Mouse (Mus musculus): Measurements from ENCODE around the gene Stard10. TPM values are rescaled to one million over a fixed set of nuclear protein-coding genes. Genes with fewer than 3 reads are reported as not detected.

Stard10 gene
- polyA plus RNA-seq (2014; fragmentation: Nextera tagmentation; extraction: Ambion mirVana): 7.0 and 8.0 TPM in 2 replicates

DNA sequence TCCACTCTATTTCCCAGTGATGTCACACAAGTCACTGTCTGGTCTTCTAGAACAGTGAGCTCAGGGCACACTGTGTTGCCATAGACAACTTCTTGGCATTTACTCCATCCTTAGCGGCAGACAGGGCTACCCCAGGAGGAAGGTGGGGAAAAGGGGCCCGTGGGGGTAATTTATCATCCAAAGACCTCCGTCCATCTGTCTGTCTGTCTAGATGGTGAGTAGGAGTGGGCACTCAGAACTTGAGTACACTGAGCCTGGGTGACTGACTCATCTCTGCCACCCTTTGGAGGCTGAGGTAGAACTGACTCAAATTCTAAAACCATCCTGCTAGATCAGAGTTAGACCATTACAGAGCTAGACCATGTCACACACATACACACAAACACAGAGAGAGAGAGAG lies at the start of gene Stard10:
Gene Stard10 (plus strand): TSS at position 73 of the 400 bp plus-strand sequence.
- no peak for ATAC-seq (ENCODE audit: insufficient read depth, low FRiP score, low TSS enrichment)
- Histone ChIP-seq H3K4me3 (ENCODE audit: low read depth, low read length) (no peak within 1 kb of the TSS), H3K9me3 (ENCODE audit: control insufficient read depth, low read length) (no peaks in the 10 kb centered on the region), H3K9ac (ENCODE audit: low read length) (no peak within 1 kb of the TSS), H3K27ac (ENCODE audit: low read depth, low read length) (no peak within 1 kb of the TSS), H3K4me2 (ENCODE audit: low read depth) (no peak within 1 kb of the TSS), H3K27me3 (ENCODE audit: control insufficient read depth, insufficient read depth, low read length) (peaks cover 9% of the 10 kb centered on the region; the same call in 1 of the 2 replicates), H3K36me3 (ENCODE audit: control insufficient read depth, insufficient read depth, low read length) (no peaks in the 10 kb centered on the region), H3K4me1 (ENCODE audit: control insufficient read depth, insufficient read depth, low read length) (peaks cover 4% of the 10 kb centered on the region; the same call in 1 of the 2 replicates)
- WGBS: 74% methylated on average over 3 of the region's 3 CpGs
- no peak for DNase-seq (ENCODE audit: low spot score)

DNA sequence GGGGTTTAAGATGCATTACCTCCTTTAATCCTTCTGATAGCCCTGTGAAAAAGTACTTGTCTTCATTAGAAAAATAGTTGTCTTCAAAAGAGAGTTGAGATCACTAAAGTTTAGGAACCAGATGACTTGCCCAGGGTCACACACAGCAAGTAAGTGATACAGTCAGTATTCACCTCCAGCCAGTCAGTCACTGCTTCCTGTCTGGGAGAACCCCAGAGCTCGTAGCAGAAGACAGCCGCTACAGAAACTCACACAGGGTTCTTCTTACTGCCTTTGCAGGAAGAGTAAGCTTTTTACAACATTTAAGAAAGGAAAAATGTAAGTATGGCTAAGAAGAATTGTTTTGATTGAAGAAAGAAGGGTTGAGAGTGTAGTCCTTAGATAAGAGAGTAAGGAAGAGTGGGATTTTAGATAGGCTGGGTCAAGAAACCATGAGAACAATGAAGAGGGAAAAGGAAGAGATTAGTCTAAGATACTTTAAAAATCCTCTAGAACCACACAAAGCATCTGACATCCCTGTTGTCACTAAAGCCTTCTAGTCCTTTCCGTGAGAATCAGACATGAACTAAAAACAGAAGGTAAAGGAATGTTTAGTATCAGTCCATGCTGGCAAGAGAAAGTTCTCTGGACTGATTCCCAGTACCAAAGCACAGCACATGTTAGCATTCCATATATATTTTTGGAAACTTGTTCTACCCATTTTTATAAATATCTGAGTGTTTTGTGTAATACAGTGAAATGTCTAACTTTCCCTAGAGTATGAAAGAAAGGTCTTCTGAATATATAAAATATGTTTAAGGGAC lies 49.2 kb upstream of the Stard10 start:
- ATAC-seq (ENCODE audit: insufficient read depth, low FRiP score, low TSS enrichment) (no peak), DNase-seq (ENCODE audit: low spot score) (no peak)
- H3K4me1 ChIP-seq (ENCODE audit: control insufficient read depth, insufficient read depth, low read length): no peaks in the 10 kb centered on the region
- no peaks in the 10 kb centered on the region for H3K9me3 ChIP-seq (ENCODE audit: control insufficient read depth, low read length)
- no peak overlapping the region for H3K9ac ChIP-seq (ENCODE audit: low read length)
- H3K27ac ChIP-seq (ENCODE audit: low read depth, low read length): no peak overlapping the region
- H3K36me3 ChIP-seq (ENCODE audit: control insufficient read depth, insufficient read depth, low read length): peaks cover 2% of the 10 kb centered on the region; the same call in 1 of the 2 replicates
- H3K27me3 ChIP-seq (ENCODE audit: control insufficient read depth, insufficient read depth, low read length): no peaks in the 10 kb centered on the region
- WGBS: 82% methylated on average over 3 of the region's 3 CpGs
- H3K4me2 ChIP-seq (ENCODE audit: low read depth): no peak overlapping the region
- H3K4me3 ChIP-seq (ENCODE audit: low read depth, low read length): no peak overlapping the region

DNA sequence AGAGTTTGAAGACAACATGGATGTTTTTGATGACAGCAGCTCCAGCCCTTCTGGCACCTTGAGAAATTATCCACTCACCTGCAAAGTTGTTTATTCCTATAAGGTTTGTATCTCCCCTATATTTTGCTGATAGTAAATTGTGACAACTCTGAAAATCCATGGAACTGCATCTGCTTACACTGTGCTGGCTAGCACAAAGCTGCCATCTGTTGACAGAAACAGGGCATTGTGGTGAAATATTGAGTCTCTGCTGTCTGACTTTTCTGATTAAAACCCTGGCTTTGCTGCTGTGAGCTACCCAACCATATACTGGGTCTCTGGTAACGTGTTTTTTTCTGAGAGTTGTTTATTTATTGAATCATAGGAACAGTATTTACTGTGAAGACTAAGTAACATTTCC lies 45.3 kb upstream of the Stard10 start:
- no peak for ATAC-seq (ENCODE audit: insufficient read depth, low FRiP score, low TSS enrichment)

DNA sequence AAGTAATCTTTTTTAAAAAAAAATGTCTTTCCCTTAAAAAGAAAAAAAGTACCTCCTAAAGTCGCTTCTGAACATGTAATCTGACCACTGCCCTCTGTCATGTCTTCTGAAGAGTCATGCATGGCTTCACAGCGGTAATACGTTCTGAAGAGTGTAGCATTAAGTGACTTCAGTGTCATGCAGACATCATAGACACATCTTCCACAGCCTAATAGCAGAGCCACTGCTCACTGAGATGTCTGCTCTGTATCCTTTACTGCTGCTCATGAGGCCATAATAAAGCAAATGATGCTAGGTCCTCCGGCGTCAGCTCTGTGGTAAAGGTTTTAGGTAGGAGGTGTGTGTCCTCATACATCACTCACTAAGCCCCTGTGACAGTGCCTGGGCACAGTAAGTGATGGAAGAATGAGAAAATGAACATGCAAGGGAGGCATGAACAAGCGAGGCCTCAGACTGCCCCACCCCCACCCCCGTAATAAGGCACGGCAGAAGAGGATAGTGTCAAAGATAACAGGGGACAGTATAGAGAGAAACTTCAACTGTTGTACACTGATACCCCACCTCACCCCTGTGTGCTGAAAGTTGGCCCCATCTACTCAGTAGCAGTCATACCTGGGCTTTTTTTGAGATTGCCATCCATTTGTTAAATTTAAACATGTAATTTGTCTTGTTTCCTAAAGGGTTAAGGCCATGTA lies 44.3 kb upstream of the Stard10 start:
- H3K4me1 ChIP-seq (ENCODE audit: control insufficient read depth, insufficient read depth, low read length): no peaks in the 10 kb centered on the region
- 93% methylated on average over 8 of the region's 8 CpGs for WGBS
- H3K9ac ChIP-seq (ENCODE audit: low read length): no peak overlapping the region
- H3K27ac ChIP-seq (ENCODE audit: low read depth, low read length): no peak overlapping the region
- H3K36me3 ChIP-seq (ENCODE audit: control insufficient read depth, insufficient read depth, low read length): peaks cover 4% of the 10 kb centered on the region
- ATAC-seq (ENCODE audit: insufficient read depth, low FRiP score, low TSS enrichment) (no peak), DNase-seq (ENCODE audit: low spot score) (no peak)
- H3K4me3 ChIP-seq (ENCODE audit: low read depth, low read length): no peak overlapping the region
- H3K4me2 ChIP-seq (ENCODE audit: low read depth): no peak overlapping the region
- H3K27me3 ChIP-seq (ENCODE audit: control insufficient read depth, insufficient read depth, low read length): no peaks in the 10 kb centered on the region
- H3K9me3 ChIP-seq (ENCODE audit: control insufficient read depth, low read length): no peaks in the 10 kb centered on the region

More for the DNA sequence above, 45.3 kb upstream of the Stard10 start:
- no peaks in the 10 kb centered on the region for H3K27me3 ChIP-seq (ENCODE audit: control insufficient read depth, insufficient read depth, low read length)
- DNase-seq (ENCODE audit: low spot score): no peak
- no peaks in the 10 kb centered on the region for H3K9me3 ChIP-seq (ENCODE audit: control insufficient read depth, low read length)
- no peak overlapping the region for H3K4me2 ChIP-seq (ENCODE audit: low read depth)
- H3K4me3 ChIP-seq (ENCODE audit: low read depth, low read length): no peak overlapping the region
- no peak overlapping the region for H3K27ac ChIP-seq (ENCODE audit: low read depth, low read length)
- no peak overlapping the region for H3K9ac ChIP-seq (ENCODE audit: low read length)
- peaks cover 4% of the 10 kb centered on the region for H3K36me3 ChIP-seq (ENCODE audit: control insufficient read depth, insufficient read depth, low read length)
- 93% methylated on average over 1 of the region's 1 CpGs for WGBS
- H3K4me1 ChIP-seq (ENCODE audit: control insufficient read depth, insufficient read depth, low read length): no peaks in the 10 kb centered on the region

DNA sequence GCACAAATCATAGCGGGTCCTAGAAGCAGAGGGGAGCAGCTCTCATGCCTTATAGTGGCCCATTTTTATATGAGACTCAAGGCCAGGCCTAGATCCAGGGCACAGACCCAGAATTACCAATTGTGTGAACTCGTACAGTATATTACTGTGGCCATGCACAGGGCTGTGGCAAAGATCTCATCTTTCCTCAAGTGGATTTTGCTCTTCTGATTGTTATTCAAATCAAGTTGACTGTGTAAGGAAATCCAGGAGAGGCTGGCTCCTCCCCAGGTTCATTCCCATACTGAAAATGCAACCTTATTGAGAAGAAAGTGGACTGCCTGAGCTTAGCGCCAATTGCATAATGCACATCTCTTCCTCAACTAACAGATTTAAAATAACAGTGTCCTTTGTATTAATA lies 34.2 kb upstream of the Stard10 start:
- 92% methylated on average over 3 of the region's 3 CpGs for WGBS
- DNase-seq (ENCODE audit: low spot score): no peak
- H3K4me3 ChIP-seq (ENCODE audit: low read depth, low read length): no peak overlapping the region
- no peaks in the 10 kb centered on the region for H3K9me3 ChIP-seq (ENCODE audit: control insufficient read depth, low read length)
- H3K9ac ChIP-seq (ENCODE audit: low read length): no peak overlapping the region
- H3K4me1 ChIP-seq (ENCODE audit: control insufficient read depth, insufficient read depth, low read length): no peaks in the 10 kb centered on the region
- H3K27me3 ChIP-seq (ENCODE audit: control insufficient read depth, insufficient read depth, low read length): no peaks in the 10 kb centered on the region
- H3K27ac ChIP-seq (ENCODE audit: low read depth, low read length): no peak overlapping the region
- H3K36me3 ChIP-seq (ENCODE audit: control insufficient read depth, insufficient read depth, low read length): peaks cover 9% of the 10 kb centered on the region
- H3K4me2 ChIP-seq (ENCODE audit: low read depth): no peak overlapping the region
- no peak for ATAC-seq (ENCODE audit: insufficient read depth, low FRiP score, low TSS enrichment)

DNA sequence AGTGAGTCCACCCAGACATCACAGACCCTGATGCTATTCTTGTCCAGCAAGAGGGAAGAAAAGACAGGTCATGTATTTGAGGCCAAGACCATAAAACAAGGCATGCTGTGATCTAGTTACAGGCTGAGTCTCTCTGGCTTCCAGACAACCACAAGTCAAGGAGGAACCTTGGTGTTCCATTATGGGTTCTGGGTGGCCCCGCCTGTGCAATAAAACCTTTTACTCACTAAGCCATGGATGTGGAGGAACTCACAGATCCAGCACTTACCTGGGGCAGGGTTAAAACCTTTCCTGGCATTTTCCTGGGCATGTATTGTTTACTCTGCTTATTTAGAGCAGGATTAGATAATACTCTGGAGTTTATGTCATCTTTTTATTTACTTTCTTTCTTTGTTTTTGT lies 32.4 kb upstream of the Stard10 start:
- no peak overlapping the region for H3K4me2 ChIP-seq (ENCODE audit: low read depth)
- H3K27ac ChIP-seq (ENCODE audit: low read depth, low read length): no peak overlapping the region
- peaks cover 7% of the 10 kb centered on the region for H3K36me3 ChIP-seq (ENCODE audit: control insufficient read depth, insufficient read depth, low read length)
- H3K9me3 ChIP-seq (ENCODE audit: control insufficient read depth, low read length): no peaks in the 10 kb centered on the region
- H3K4me1 ChIP-seq (ENCODE audit: control insufficient read depth, insufficient read depth, low read length): no peaks in the 10 kb centered on the region
- H3K27me3 ChIP-seq (ENCODE audit: control insufficient read depth, insufficient read depth, low read length): no peaks in the 10 kb centered on the region
- no peak overlapping the region for H3K4me3 ChIP-seq (ENCODE audit: low read depth, low read length)
- DNase-seq (ENCODE audit: low spot score) (no peak), ATAC-seq (ENCODE audit: insufficient read depth, low FRiP score, low TSS enrichment) (no peak)
- WGBS: 72% methylated on average over 1 of the region's 1 CpGs
- no peak overlapping the region for H3K9ac ChIP-seq (ENCODE audit: low read length)

DNA sequence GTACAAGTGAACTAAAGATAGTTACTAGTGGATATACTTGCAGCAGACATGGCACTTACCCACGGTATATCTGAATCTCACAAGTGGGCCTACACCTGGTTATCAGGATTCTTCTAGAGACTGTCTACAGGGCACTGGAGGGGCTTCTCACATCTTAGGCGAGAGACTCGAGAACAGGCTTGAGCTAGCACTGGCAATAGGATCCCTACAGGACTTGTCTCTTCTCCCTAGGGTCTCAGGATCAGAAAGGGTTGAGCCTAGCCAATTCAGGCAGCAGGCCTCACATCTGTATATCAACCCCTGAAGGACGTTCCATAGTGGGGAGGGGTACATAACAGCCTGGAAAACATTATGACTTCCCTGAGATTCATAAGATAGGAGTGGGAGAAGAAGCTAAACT lies 30.0 kb upstream of the Stard10 start:
- Histone ChIP-seq H3K4me1 (ENCODE audit: control insufficient read depth, insufficient read depth, low read length) (no peaks in the 10 kb centered on the region), H3K27ac (ENCODE audit: low read depth, low read length) (no peak overlapping the region), H3K4me3 (ENCODE audit: low read depth, low read length) (no peak overlapping the region), H3K9ac (ENCODE audit: low read length) (no peak overlapping the region), H3K4me2 (ENCODE audit: low read depth) (no peak overlapping the region), H3K36me3 (ENCODE audit: control insufficient read depth, insufficient read depth, low read length) (peaks cover 5% of the 10 kb centered on the region), H3K9me3 (ENCODE audit: control insufficient read depth, low read length) (no peaks in the 10 kb centered on the region), H3K27me3 (ENCODE audit: control insufficient read depth, insufficient read depth, low read length) (no peaks in the 10 kb centered on the region)
- DNase-seq (ENCODE audit: low spot score) (no peak), ATAC-seq (ENCODE audit: insufficient read depth, low FRiP score, low TSS enrichment) (no peak)
- 89% methylated on average over 4 of the region's 4 CpGs for WGBS

DNA sequence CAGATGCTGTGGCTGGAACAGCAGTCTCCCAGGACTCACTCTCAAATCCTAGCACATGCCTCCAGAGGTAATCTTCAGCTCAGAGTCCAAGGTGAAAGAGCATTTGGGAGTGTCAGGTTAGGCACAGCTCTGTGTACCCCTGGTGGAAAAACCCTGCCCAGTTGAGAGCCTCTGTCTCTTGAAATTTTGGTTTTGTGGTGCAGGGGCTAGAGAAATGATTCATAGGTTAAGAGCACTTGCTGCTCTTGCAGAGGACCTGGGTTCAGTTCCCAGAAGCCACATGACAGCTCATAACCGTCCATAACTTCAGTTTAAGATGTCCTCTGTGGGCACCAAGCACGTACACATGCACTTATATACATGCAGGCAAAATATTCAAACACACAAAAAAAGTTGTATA lies 29.1 kb upstream of the Stard10 start:
- ATAC-seq (ENCODE audit: insufficient read depth, low FRiP score, low TSS enrichment) (no peak), DNase-seq (ENCODE audit: low spot score) (no peak)
- no peaks in the 10 kb centered on the region for H3K27me3 ChIP-seq (ENCODE audit: control insufficient read depth, insufficient read depth, low read length)
- no peak overlapping the region for H3K27ac ChIP-seq (ENCODE audit: low read depth, low read length)
- 78% methylated on average over 2 of the region's 2 CpGs for WGBS
- peaks cover 3% of the 10 kb centered on the region; the same call in 1 of the 2 replicates for H3K36me3 ChIP-seq (ENCODE audit: control insufficient read depth, insufficient read depth, low read length)
- no peak overlapping the region for H3K4me3 ChIP-seq (ENCODE audit: low read depth, low read length)
- no peaks in the 10 kb centered on the region for H3K4me1 ChIP-seq (ENCODE audit: control insufficient read depth, insufficient read depth, low read length)
- H3K9ac ChIP-seq (ENCODE audit: low read length): no peak overlapping the region
- no peaks in the 10 kb centered on the region for H3K9me3 ChIP-seq (ENCODE audit: control insufficient read depth, low read length)
- no peak overlapping the region for H3K4me2 ChIP-seq (ENCODE audit: low read depth)
